Mouse (Mus musculus) ES-CJ7 (cell line): Measurements from ENCODE around the gene Prdx3.
"Not testable (repeated sequence)": the region's sequence is repeated elsewhere in the genome, so short reads cannot be mapped to it uniquely, and the experiment has no call there.

Experiments
- DNase-seq: peaks from one replicate; pipeline ENCODE4 v3.0.0; 2011; ENCODE audit warnings: low read depth, low spot score

Prdx3 gene

DNA sequence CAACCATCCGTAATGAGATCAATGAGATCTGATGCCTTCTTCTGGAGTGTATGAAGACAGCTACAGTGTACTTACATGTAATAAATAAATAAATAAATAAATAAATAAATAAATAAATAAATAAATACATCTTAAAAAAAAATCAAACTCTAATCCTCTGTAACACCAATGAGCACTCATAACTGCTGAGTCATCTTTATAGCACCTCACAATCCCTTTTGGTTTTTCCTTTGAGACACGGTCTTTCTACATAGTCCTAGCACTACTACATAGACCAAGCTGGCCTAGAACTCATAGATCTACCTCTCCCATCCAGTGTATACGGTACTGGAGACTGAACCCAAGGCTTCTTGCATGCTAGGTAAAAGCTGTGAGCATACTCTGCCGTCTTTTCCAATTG is 8.2 kb downstream of the Prdx3 start:
- not testable (repeated sequence) for DNase-seq

DNA sequence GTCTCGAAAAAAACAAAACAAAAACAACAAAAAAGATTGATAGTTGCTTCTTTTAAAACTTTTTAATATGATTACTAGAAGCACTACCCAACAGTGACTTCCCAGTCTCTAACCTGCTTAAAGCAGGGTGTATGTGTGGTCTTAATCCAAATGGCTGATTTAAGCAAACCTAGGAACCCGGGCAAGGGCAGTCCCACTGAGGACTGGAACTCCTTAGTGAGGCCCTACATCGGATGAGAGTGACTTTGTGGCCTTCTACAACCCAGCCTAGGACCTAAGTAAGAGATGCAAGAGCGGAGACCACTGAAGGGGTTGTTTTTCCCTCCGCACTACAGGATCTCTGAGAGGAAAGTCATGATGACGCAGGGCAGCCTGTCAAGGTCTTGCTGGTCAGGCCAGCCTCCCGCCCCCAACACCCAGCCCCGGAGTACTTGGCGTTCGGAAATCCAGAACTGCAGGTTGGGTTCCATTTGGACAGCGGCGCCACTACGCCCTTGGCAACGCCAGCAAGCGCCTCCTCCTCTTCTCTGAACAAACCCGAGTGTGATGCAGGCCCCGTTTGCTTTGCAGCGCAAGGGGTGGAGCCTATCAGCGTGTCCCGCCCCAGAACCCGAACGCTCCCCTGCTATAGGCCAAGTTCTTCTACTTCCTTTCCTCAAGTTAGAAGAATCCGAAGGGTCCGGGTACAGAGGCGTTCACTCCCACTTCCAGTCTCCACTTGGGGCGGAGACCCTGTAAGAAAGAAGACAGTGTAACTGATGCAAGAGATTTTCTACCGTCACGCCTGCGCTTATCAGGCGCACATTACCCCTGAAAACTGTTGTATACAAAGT is 13.3 kb downstream of the Prdx3 start, which contains the start of gene Sfxn4:
Sfxn4 (minus strand) TSS at position 612 of the 833 bp plus-strand sequence.
- DNase-seq: peak; percentile 96

DNA sequence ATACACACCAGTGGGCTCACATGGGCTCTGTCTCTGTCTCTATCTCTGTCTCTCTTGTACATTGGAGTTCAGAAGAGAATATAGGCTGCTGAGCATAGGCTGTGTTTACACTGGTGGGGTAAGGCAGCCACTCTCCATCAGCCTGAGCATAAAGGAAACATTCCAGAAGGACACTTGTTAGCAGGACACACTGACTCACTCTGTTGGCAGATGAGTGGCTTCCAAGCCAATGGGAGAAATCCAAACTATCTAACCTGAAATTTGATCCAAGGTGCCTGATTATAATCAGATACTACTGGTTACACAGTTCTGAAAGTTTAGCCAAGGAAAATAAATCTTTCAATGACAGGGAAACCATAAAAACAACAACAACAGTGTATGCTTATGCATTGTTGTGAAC is 28.6 kb downstream of the Prdx3 start:
- DNase-seq: no peak

DNA sequence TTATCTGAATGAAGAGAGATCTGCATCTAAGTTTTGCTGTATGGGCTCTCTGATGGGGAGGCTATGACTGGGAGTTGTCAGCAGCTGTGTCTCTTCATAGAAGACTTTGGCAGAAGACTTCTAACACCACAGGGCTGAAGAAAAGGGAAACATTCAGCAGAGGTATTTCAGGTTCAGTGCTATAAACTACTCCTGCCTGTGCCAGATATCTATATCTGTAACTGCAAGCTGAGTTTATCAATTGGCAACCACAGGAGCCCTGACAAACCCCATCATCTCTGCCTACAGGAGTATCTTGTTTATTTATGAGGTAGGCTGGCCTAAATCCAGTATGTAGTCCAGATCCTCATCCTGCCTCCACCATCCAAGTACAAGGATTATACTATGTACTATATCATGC is 31.0 kb downstream of the Prdx3 start:
- DNase-seq: no peak

DNA sequence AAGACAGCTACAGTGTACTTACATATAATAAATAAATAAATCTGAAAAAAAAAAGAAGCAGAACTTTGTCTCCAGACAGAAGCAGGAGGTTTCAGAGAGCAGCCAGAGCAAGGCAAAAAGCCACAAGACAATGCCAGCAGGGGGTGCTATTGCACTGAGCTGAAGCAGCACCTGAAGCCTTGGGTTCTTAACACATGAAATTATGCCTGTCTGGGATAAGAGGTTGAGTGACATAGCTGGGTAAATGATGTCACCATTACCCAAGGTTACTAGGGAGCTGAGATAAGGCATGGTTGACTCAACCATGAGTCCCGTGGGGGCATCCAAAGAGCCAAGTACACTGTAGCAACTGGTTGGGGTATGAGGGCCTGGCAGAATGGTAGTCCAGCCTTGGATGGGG is 36.6 kb downstream of the Prdx3 start:
- peak; percentile 70 for DNase-seq

DNA sequence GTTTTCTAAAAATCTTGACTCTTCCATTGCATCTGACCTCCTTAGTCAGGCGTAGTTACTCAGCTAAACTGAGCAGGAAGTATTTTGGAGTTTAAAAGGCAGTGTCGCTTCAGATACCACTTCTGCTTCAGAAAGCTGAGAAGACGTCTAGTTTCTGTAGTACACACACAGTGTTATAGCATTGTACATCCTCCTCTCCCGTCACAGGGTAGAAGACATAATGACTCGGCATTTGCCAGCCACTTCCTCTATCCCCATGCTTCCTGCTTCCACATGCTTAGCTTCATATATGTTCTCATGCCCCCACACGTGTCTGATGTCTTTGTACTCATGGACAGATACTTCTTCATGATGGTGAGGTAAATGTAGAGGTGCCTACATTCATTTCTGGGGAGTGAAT is 55.7 kb downstream of the Prdx3 start:
- DNase-seq: no peak
